Mouse (Mus musculus) ES-E14 (cell line): Measurements from ENCODE around the gene Dhdh.

Experiments used
- HCFC1 ChIP-seq: IDR thresholded peaks from 2 replicates; pipeline ENCODE4 v1.6.1; 2012; ENCODE audit warnings: low read length, inconsistent platforms, borderline replicate concordance; ENCODE audit not compliant: insufficient read depth
- MAFK ChIP-seq: IDR thresholded peaks from 2 replicates; pipeline ENCODE4 v1.6.1; 2014; ENCODE audit warnings: mild to moderate bottlenecking, low read depth, low read length, inconsistent platforms; ENCODE audit not compliant: insufficient read depth
- ZC3H11A ChIP-seq: IDR thresholded peaks from 2 replicates; pipeline ENCODE4 v1.6.1; 2012; ENCODE audit warnings: low read depth, mild to moderate bottlenecking, inconsistent platforms, low read length, borderline replicate concordance
- ZNF384 ChIP-seq: IDR thresholded peaks from 2 replicates; pipeline ENCODE4 v1.6.1; 2012; ENCODE audit warnings: low read depth, low read length, inconsistent platforms

- TF ChIP-seq MAFK (no peak), HCFC1 (no peak), ZNF384 (no peak), ZC3H11A (no peak)
Observed at GRCm38 (mm10) chr7:45443526-45444420, 44.8 kb downstream of the Dhdh start.
